8 mouse cellular contexts compared by ENCODE assay signal in genomic region chr1:192770495-192771331, GRCm38 (mm10). TPM values are rescaled to one million over a fixed set of nuclear protein-coding genes. Genes with fewer than 3 reads are reported as not detected.
DNase-seq lines count a peak whose midpoint lies in the region; ATAC-seq and TF ChIP-seq lines count a peak whose summit lies in the region.

Gene Hhat (minus strand): TSS chr1:192771223.

- H3K9me3 ChIP-seq in erythroblast, embryonic 14.5 days (ENCODE audit: control insufficient read depth, low read length), result no peaks in the 10 kb centered on the region
- no peaks in the 10 kb centered on the region for H3K9me3 ChIP-seq in embryonic facial prominence, embryonic 11.5 days (replicated peaks; ENCODE audit: control insufficient read depth, low read length)
- H3K9me3 ChIP-seq in limb, embryonic 14.5 days (ENCODE audit: control insufficient read depth, low read length), result no peaks in the 10 kb centered on the region
- H3K9me3 ChIP-seq in midbrain, embryonic 13.5 days, result no peaks in the 10 kb centered on the region

- TF ChIP-seq CTCF in kidney, adult 2 months (conservative IDR thresholded peaks at IDR 0.05; ENCODE audit: insufficient read depth, insufficient read length, low read depth, low read length), result no peak

- peak within 1 kb of the TSS; percentile 99 for H3K4me2 ChIP-seq in embryonic facial prominence, embryonic 11.5 days (ENCODE audit: low read depth, low read length)
- peak within 1 kb of the TSS; percentile 81 for H3K4me2 ChIP-seq in limb, embryonic 14.5 days (replicated peaks; ENCODE audit: low read depth, low read length, severe bottlenecking)
- H3K4me2 ChIP-seq in midbrain, embryonic 13.5 days (replicated peaks), result peak within 1 kb of the TSS; percentile 81

- H3K4me1 ChIP-seq in erythroblast, embryonic 14.5 days (ENCODE audit: control insufficient read depth), result peaks cover 7% of the 10 kb centered on the region
- H3K4me1 ChIP-seq in embryonic facial prominence, embryonic 11.5 days (ENCODE audit: control insufficient read depth, insufficient read depth, low read length), result no peaks in the 10 kb centered on the region
- H3K4me1 ChIP-seq in kidney, adult 2 months (ENCODE audit: control insufficient read depth, insufficient read depth, low read length), result peaks cover 6% of the 10 kb centered on the region
- peaks cover 19% of the 10 kb centered on the region for H3K4me1 ChIP-seq in limb, embryonic 14.5 days (ENCODE audit: control insufficient read depth, insufficient read depth, low read length)
- H3K4me1 ChIP-seq in midbrain, embryonic 13.5 days (replicated peaks), result peaks cover 20% of the 10 kb centered on the region

- H3K9ac ChIP-seq in embryonic facial prominence, embryonic 11.5 days (replicated peaks; ENCODE audit: low read length), result peak within 1 kb of the TSS; percentile 97
- peak within 1 kb of the TSS; percentile 88 for H3K9ac ChIP-seq in limb, embryonic 14.5 days (ENCODE audit: low read depth, low read length, severe bottlenecking)
- peak within 1 kb of the TSS; percentile 87 for H3K9ac ChIP-seq in midbrain, embryonic 13.5 days (replicated peaks)

- H3K4me3 ChIP-seq in erythroblast, embryonic 14.5 days (replicated peaks), result peak within 1 kb of the TSS; percentile 62
- peak within 1 kb of the TSS; percentile 62 for H3K4me3 ChIP-seq in embryonic facial prominence, embryonic 11.5 days (ENCODE audit: low read depth, low read length)
- peak within 1 kb of the TSS; percentile 76 for H3K4me3 ChIP-seq in kidney, adult 2 months (ENCODE audit: insufficient read depth, low read depth, low read length)
- H3K4me3 ChIP-seq in limb, embryonic 14.5 days (replicated peaks; ENCODE audit: low read length), result peak within 1 kb of the TSS; percentile 57
- peak within 1 kb of the TSS; percentile 59 for H3K4me3 ChIP-seq in midbrain, embryonic 13.5 days (replicated peaks)

- peaks cover 13% of the 10 kb centered on the region for H3K27me3 ChIP-seq in erythroblast, embryonic 14.5 days (ENCODE audit: control insufficient read depth)
- H3K27me3 ChIP-seq in embryonic facial prominence, embryonic 11.5 days (ENCODE audit: control insufficient read depth, insufficient read depth, low read length), result no peaks in the 10 kb centered on the region
- no peaks in the 10 kb centered on the region for H3K27me3 ChIP-seq in kidney, adult 2 months (replicated peaks; ENCODE audit: control insufficient read depth, insufficient read depth, low read length)
- H3K27me3 ChIP-seq in limb, embryonic 14.5 days (ENCODE audit: control insufficient read depth, insufficient read depth, low read length), result no peaks in the 10 kb centered on the region
- H3K27me3 ChIP-seq in midbrain, embryonic 13.5 days, result no peaks in the 10 kb centered on the region

- TF ChIP-seq POLR2A in kidney, adult 2 months (IDR thresholded peaks at IDR 0.05; ENCODE audit: low read depth, low read length), result no peak
- TF ChIP-seq POLR2A in limb, embryonic 14.5 days (IDR thresholded peaks at IDR 0.05; ENCODE audit: borderline replicate concordance, extremely low read depth, insufficient read depth, insufficient read length), result 0 out of 2 replicates have a peak, but pooled peaks have one; percentile 26

- DNase-seq in embryonic facial prominence, embryonic 11.5 days (ENCODE audit: low spot score), result peak; percentile 59
- DNase-seq in heart, adult 9 months (ENCODE audit: low spot score in 2 of 2), result peak; percentile 73 to 74
- DNase-seq in kidney, adult 2 months, result peak; percentile 75
- no peak for DNase-seq in limb, embryonic 14.5 days (ENCODE audit: low spot score)
- DNase-seq in spleen, adult 12 weeks (ENCODE audit: low spot score), result peak; percentile 9

- H3K36me3 ChIP-seq in erythroblast, embryonic 14.5 days (ENCODE audit: control insufficient read depth), result no peaks in the 10 kb centered on the region
- no peaks in the 10 kb centered on the region for H3K36me3 ChIP-seq in embryonic facial prominence, embryonic 11.5 days (replicated peaks; ENCODE audit: control insufficient read depth, insufficient read depth, low read depth, low read length)
- H3K36me3 ChIP-seq in kidney, adult 2 months (ENCODE audit: control insufficient read depth, insufficient read depth, low read length), result no peaks in the 10 kb centered on the region
- H3K36me3 ChIP-seq in limb, embryonic 14.5 days (ENCODE audit: control insufficient read depth, insufficient read depth, low read length), result no peaks in the 10 kb centered on the region
- no peaks in the 10 kb centered on the region for H3K36me3 ChIP-seq in midbrain, embryonic 13.5 days

- ATAC-seq in erythroblast, adult 5-6 weeks (replicated peaks; ENCODE audit: low FRiP score, poor library complexity, severe bottlenecking), result no peak
- ATAC-seq in embryonic facial prominence, embryonic 11.5 days (replicated peaks; ENCODE audit: insufficient number of reproducible peaks, low FRiP score, low TSS enrichment, low read depth), result peak; percentile 62; the same call in 1 of the 2 replicates
- peak; percentile 82 for ATAC-seq in limb, embryonic 14.5 days (ENCODE audit: low FRiP score, low read depth)
- ATAC-seq in midbrain, embryonic 13.5 days, result peak; percentile 88

- peak within 1 kb of the TSS; percentile 81 for H3K27ac ChIP-seq in embryonic facial prominence, embryonic 11.5 days (replicated peaks; ENCODE audit: low read depth, low read length)
- H3K27ac ChIP-seq in kidney, adult 2 months (ENCODE audit: insufficient read depth, low read depth, low read length), result peak within 1 kb of the TSS; percentile 67
- peak within 1 kb of the TSS; percentile 94 for H3K27ac ChIP-seq in limb, embryonic 14.5 days (replicated peaks; ENCODE audit: low read depth, low read length)
- H3K27ac ChIP-seq in midbrain, embryonic 13.5 days, result peak within 1 kb of the TSS; percentile 82

- WGBS in embryonic facial prominence, embryonic 11.5 days, result under 1% methylated on average over 70 of the region's 70 CpGs
- 2% methylated on average over 69 of the region's 70 CpGs for WGBS in kidney, adult 2 months
- WGBS in limb, embryonic 14.5 days, result 1% methylated on average over 59 of the region's 70 CpGs
- WGBS in midbrain, embryonic 13.5 days, result 2% methylated on average over 64 of the region's 70 CpGs

RNA-seq across cellular contexts. Expression of gene Hhat, which starts in this region (rescaled TPM):
- not detected in 2 replicates for polyA plus RNA-seq in erythroblast, embryonic 14.5 days (2012)
- 0.63 TPM in 1 of 2 replicates, not detected in the other for total RNA-seq in erythroblast, adult 5-6 weeks (2015; ENCODE audit: low replicate concordance)
- total RNA-seq in erythroblast, adult 5-6 weeks (2017; ENCODE audit: low replicate concordance), result not detected in 2 replicates
- 9.1 and 11.7 TPM in 2 replicates for polyA plus RNA-seq in embryonic facial prominence, embryonic 11.5 days (2014; fragmentation: Nextera tagmentation; extraction: Ambion mirVana)
- polyA plus RNA-seq in kidney, adult 2 months (2012; rRNA removed), result 4.9 and 7.0 TPM in 2 replicates
- 10.0 and 15.5 TPM in 2 replicates for polyA plus RNA-seq in limb, embryonic 14.5 days (2012; rRNA removed)
- polyA plus RNA-seq in limb, embryonic 14.5 days (2014; fragmentation: Nextera tagmentation; extraction: Ambion mirVana), result 12.6 and 14.7 TPM in 2 replicates
- polyA plus RNA-seq in midbrain, embryonic 13.5 days (2015; fragmentation: Nextera tagmentation; extraction: Ambion mirVana), result 5.5 and 5.9 TPM in 2 replicates
